Comparison of ENCODE assay signal across 22 mouse cellular contexts in genomic region chr12:116500652-116501051, GRCm38 (mm10). TPM values are rescaled to one million over a fixed set of nuclear protein-coding genes. Genes with fewer than 3 reads are reported as not detected.
DNase-seq lines count a peak whose midpoint lies in the region; ATAC-seq and TF ChIP-seq lines count a peak whose summit lies in the region.
"Had no signal": no experiment of that assay in that cellular context is flagged by ENCODE, and none has a peak within 500 bp of the region (broad histone marks: within the 10 kb centered on the region; RNA-seq: fewer than 3 reads in every experiment).

No protein-coding gene starts in this region.

- peak; percentile 22 for DNase-seq in cerebellum, adult 9-11 months
- DNase-seq in cerebellum, postnatal 4 days (ENCODE audit: low spot score in 2 of 2), result no peak
- DNase-seq in frontal cortex, postnatal 10 days (ENCODE audit: low spot score in 2 of 2), result no peak
- DNase-seq in hindbrain, postnatal 0 days (ENCODE audit: low spot score), result no peak
- no peak for DNase-seq in hindbrain, embryonic 14.5 days (ENCODE audit: low spot score)
- DNase-seq in embryonic facial prominence, embryonic 10.5 days (ENCODE audit: low spot score), result no peak
- DNase-seq: adrenal gland, postnatal 14 days; embryo, embryonic 11 days; gastrocnemius, postnatal 36 days; heart, postnatal 14 days; kidney, adult 2 months had no signal

- H3K36me3 ChIP-seq in hindbrain, postnatal 0 days (ENCODE audit: insufficient read depth, low read length), result no peaks in the 10 kb centered on the region
- no peaks in the 10 kb centered on the region for H3K36me3 ChIP-seq in hindbrain, embryonic 14.5 days (replicated peaks; ENCODE audit: control insufficient read depth, insufficient read depth)
- no peaks in the 10 kb centered on the region for H3K36me3 ChIP-seq in embryonic facial prominence, embryonic 10.5 days (replicated peaks)
- H3K36me3 ChIP-seq: embryonic facial prominence, embryonic 12.5 days; heart, embryonic 15.5 days; kidney, embryonic 15.5 days had no signal

- no peak overlapping the region for H3K27ac ChIP-seq in hindbrain, postnatal 0 days
- no peak overlapping the region for H3K27ac ChIP-seq in hindbrain, embryonic 14.5 days
- no peak overlapping the region for H3K27ac ChIP-seq in embryonic facial prominence, embryonic 10.5 days (replicated peaks)
- H3K27ac ChIP-seq: embryonic facial prominence, embryonic 12.5 days; heart, embryonic 15.5 days; kidney, embryonic 15.5 days had no signal

- 0 out of 2 replicates have a peak, but pooled peaks have one; percentile 12 for ATAC-seq in frontal cortex, adult (ENCODE audit: low TSS enrichment)
- peak; percentile 29; the same call in 1 of the 2 replicates for ATAC-seq in hindbrain, postnatal 0 days
- no peak; the same call in 1 of the 2 replicates for ATAC-seq in hindbrain, embryonic 14.5 days (ENCODE audit: low FRiP score)
- ATAC-seq: activated CD4-positive, CD25-positive, alpha-beta regulatory T cell, adult 4 months; intestine, embryonic 16.5 days; Patski had no signal

- no peak overlapping the region for H3K9ac ChIP-seq in hindbrain, postnatal 0 days (replicated peaks; ENCODE audit: low read length)
- H3K9ac ChIP-seq in hindbrain, embryonic 14.5 days, result no peak overlapping the region
- H3K9ac ChIP-seq: embryonic facial prominence, embryonic 12.5 days; heart, embryonic 15.5 days; kidney, embryonic 15.5 days had no signal

- no peaks in the 10 kb centered on the region for H3K4me1 ChIP-seq in hindbrain, postnatal 0 days (ENCODE audit: insufficient read depth, low read length)
- H3K4me1 ChIP-seq in hindbrain, embryonic 14.5 days (replicated peaks; ENCODE audit: control insufficient read depth, insufficient read depth, low read length), result no peaks in the 10 kb centered on the region
- no peaks in the 10 kb centered on the region for H3K4me1 ChIP-seq in embryonic facial prominence, embryonic 10.5 days
- H3K4me1 ChIP-seq: embryonic facial prominence, embryonic 12.5 days; heart, embryonic 15.5 days; kidney, embryonic 15.5 days had no signal

- H3K27me3 ChIP-seq in hindbrain, postnatal 0 days (ENCODE audit: insufficient read depth, low read length), result no peaks in the 10 kb centered on the region
- no peaks in the 10 kb centered on the region for H3K27me3 ChIP-seq in hindbrain, embryonic 14.5 days (ENCODE audit: control insufficient read depth, insufficient read depth, low read length)
- H3K27me3 ChIP-seq in embryonic facial prominence, embryonic 10.5 days (replicated peaks; ENCODE audit: low read depth, poor library complexity, severe bottlenecking), result no peaks in the 10 kb centered on the region
- H3K27me3 ChIP-seq: embryonic facial prominence, embryonic 12.5 days; heart, embryonic 15.5 days; kidney, embryonic 15.5 days; Patski had no signal

- H3K4me2 ChIP-seq in hindbrain, postnatal 0 days (ENCODE audit: low read depth, low read length), result no peak overlapping the region
- H3K4me2 ChIP-seq in hindbrain, embryonic 14.5 days (replicated peaks), result no peak overlapping the region
- H3K4me2 ChIP-seq: embryonic facial prominence, embryonic 12.5 days; heart, embryonic 11.5 days; heart, embryonic 15.5 days; kidney, embryonic 15.5 days had no signal

- no peaks in the 10 kb centered on the region for H3K9me3 ChIP-seq in hindbrain, postnatal 0 days (ENCODE audit: low read length)
- H3K9me3 ChIP-seq in hindbrain, embryonic 14.5 days (ENCODE audit: control insufficient read depth, low read length), result no peaks in the 10 kb centered on the region
- H3K9me3 ChIP-seq in embryonic facial prominence, embryonic 10.5 days, result no peaks in the 10 kb centered on the region
- H3K9me3 ChIP-seq: embryonic facial prominence, embryonic 12.5 days; heart, embryonic 15.5 days; kidney, embryonic 15.5 days had no signal

- no peak for TF ChIP-seq CTCF in hindbrain, postnatal 0 days (IDR thresholded peaks at IDR 0.05; ENCODE audit: low read depth)

- 70% methylated on average over 11 of the region's 11 CpGs for WGBS in hindbrain, postnatal 0 days
- WGBS in hindbrain, embryonic 14.5 days, result 75% methylated on average over 11 of the region's 11 CpGs
- 88% methylated on average over 11 of the region's 11 CpGs for WGBS in embryonic facial prominence, embryonic 10.5 days

- no peak overlapping the region for H3K4me3 ChIP-seq in hindbrain, postnatal 0 days (ENCODE audit: low read length)
- no peak overlapping the region for H3K4me3 ChIP-seq in hindbrain, embryonic 14.5 days (replicated peaks; ENCODE audit: low read length)
- no peak overlapping the region for H3K4me3 ChIP-seq in embryonic facial prominence, embryonic 10.5 days
- H3K4me3 ChIP-seq: embryonic facial prominence, embryonic 12.5 days; heart, embryonic 15.5 days; kidney, embryonic 15.5 days had no signal

RNA-seq across cellular contexts. Expression of gene Ptprn2, which starts 15.1 kb away (rescaled TPM):
- total RNA-seq in hindbrain, postnatal 0 days (2014; rRNA removed), result 101 and 104 TPM in 2 replicates
- polyA plus RNA-seq in hindbrain, postnatal 0 days (2015; fragmentation: Nextera tagmentation; extraction: Ambion mirVana), result 16.9 and 18.4 TPM in 2 replicates
- polyA plus RNA-seq in hindbrain, embryonic 14.5 days (2014; fragmentation: Nextera tagmentation; extraction: Ambion mirVana), result 15.5 and 17.5 TPM in 2 replicates
- polyA plus RNA-seq in embryonic facial prominence, embryonic 10.5 days (2016; fragmentation: Nextera tagmentation; extraction: Ambion mirVana), result 1.4 and 2.3 TPM in 2 replicates
- total RNA-seq: CH12.LX; common myeloid progenitor, adult 5-6 weeks; gastrocnemius, postnatal 36 days; hematopoietic stem cell, adult 5-6 weeks had no signal
- polyA plus RNA-seq: activated CD4-positive, CD25-positive, alpha-beta regulatory T cell, adult 4 months; heart, embryonic 11.5 days; Patski had no signal
